Mouse (Mus musculus) stomach, postnatal 0 days (tissue): ENCODE measurements at regions not wholly inside any gene's neighbourhood (a gene's known extent, or its start where the extent isn't known, plus 50 kb on each side); places are given as distances from the start of the nearest gene placed in this dataset.

Source experiments
- ATAC-seq: fragments of 200-750 bp; cut with Nextera tagmentation; 2 replicates; pipeline ENCODE4 v1.8.0; 2017; ENCODE audit not compliant: low FRiP score, low TSS enrichment
- DNase-seq: peaks from one replicate; pipeline ENCODE4 v3.0.0-alpha.2; 2016; ENCODE audit warnings: low spot score
- H3K27ac ChIP-seq: fragments of 300-500 bp; sonication (generic); replicated peaks from 2 replicates; pipeline ENCODE4 v1.5.1; 2014; ENCODE audit warnings: mild to moderate bottlenecking, control low read depth
- H3K27me3 ChIP-seq: fragments of 300-500 bp; sonication (generic); 2 replicates; pipeline ENCODE4 v1.6.1; 2014; ENCODE audit warnings: low read length; ENCODE audit not compliant: control insufficient read depth, insufficient read depth
- H3K36me3 ChIP-seq: fragments of 300-500 bp; sonication (generic); 2 replicates; pipeline ENCODE4 v1.6.1; 2014; ENCODE audit warnings: low read length, mixed read lengths; ENCODE audit not compliant: control insufficient read depth, insufficient read depth
- H3K4me1 ChIP-seq: fragments of 300-500 bp; sonication (generic); replicated peaks from 2 replicates; pipeline ENCODE4 v1.6.1; 2014; ENCODE audit warnings: antibody characterized with exemption; ENCODE audit not compliant: control insufficient read depth, insufficient read depth
- H3K4me2 ChIP-seq: fragments of 300-500 bp; sonication (generic); replicated peaks from 2 replicates; pipeline ENCODE4 v1.6.1; 2014; ENCODE audit warnings: low read depth, mild to moderate bottlenecking, control low read depth, moderate library complexity
- H3K4me3 ChIP-seq: fragments of 300-500 bp; sonication (generic); 2 replicates; pipeline ENCODE4 v1.5.1; 2014; ENCODE audit warnings: low read depth, low read length, control low read depth
- H3K9ac ChIP-seq: fragments of 300-500 bp; sonication (generic); 2 replicates; pipeline ENCODE4 v1.6.1; 2014; ENCODE audit warnings: mild to moderate bottlenecking, low read length, control low read depth, mixed read lengths
- H3K9me3 ChIP-seq: fragments of 300-500 bp; sonication (generic); 2 replicates; pipeline ENCODE4 v1.6.1; 2016; ENCODE audit warnings: low read length; ENCODE audit not compliant: control insufficient read depth
- CTCF ChIP-seq: IDR thresholded peaks from 2 replicates; pipeline ENCODE4 v1.5.1; 2016; ENCODE audit warnings: antibody characterized with exemption, low read depth, mild to moderate bottlenecking, moderate library complexity
- EP300 ChIP-seq: optimal IDR thresholded peaks from 2 replicates; pipeline ENCODE3; 2016; ENCODE audit warnings: antibody characterized with exemption
- WGBS: fragments of 180-500 bp; shearing (Covaris S2); extraction: QIAGEN DNeasy Blood & Tissue Kit; methylation state at CpG from one replicate; pipeline ENCODE4 v1.1.7; 2014; 5-methylcytosine and 5-hydroxymethylcytosine counted together

GRCm38 (mm10) chr13:107944831-107945230 lies 99.4 kb upstream of the Smim15 start:
- H3K4me3 ChIP-seq = no peak overlapping the region
- H3K27ac ChIP-seq = no peak overlapping the region; the same call in 1 of the 2 replicates
- TF ChIP-seq EP300 = no peak
- H3K36me3 ChIP-seq = no peaks in the 10 kb centered on the region
- no peaks in the 10 kb centered on the region for H3K4me1 ChIP-seq
- H3K9me3 ChIP-seq = no peaks in the 10 kb centered on the region
- H3K27me3 ChIP-seq = no peaks in the 10 kb centered on the region
- ATAC-seq = 0 out of 2 replicates have a peak, but pooled peaks have one; percentile 15
- no peak overlapping the region for H3K9ac ChIP-seq
- 81% methylated on average over 10 of the region's 10 CpGs for WGBS
- no peak overlapping the region for H3K4me2 ChIP-seq
- no peak for DNase-seq

- 90% methylated on average over 4 of the region's 4 CpGs for WGBS
- no peak overlapping the region for H3K4me2 ChIP-seq
- TF ChIP-seq CTCF (no peak), EP300 (no peak)
- no peak overlapping the region for H3K27ac ChIP-seq
- no peaks in the 10 kb centered on the region for H3K4me1 ChIP-seq
- DNase-seq = no peak
- H3K27me3 ChIP-seq = no peaks in the 10 kb centered on the region
- no peak overlapping the region for H3K9ac ChIP-seq
- ATAC-seq = no peak
- no peaks in the 10 kb centered on the region for H3K36me3 ChIP-seq
- H3K9me3 ChIP-seq = no peaks in the 10 kb centered on the region
- no peak overlapping the region for H3K4me3 ChIP-seq
These were observed 101.3 kb upstream of the Smim15 start for GRCm38 (mm10) chr13:107942979-107943378.

- no peaks in the 10 kb centered on the region for H3K9me3 ChIP-seq
- H3K36me3 ChIP-seq = no peaks in the 10 kb centered on the region
- ATAC-seq (no peak), DNase-seq (no peak)
- 68% methylated on average over 11 of the region's 11 CpGs for WGBS
- no peak overlapping the region for H3K27ac ChIP-seq
- no peak overlapping the region for H3K4me2 ChIP-seq
- H3K9ac ChIP-seq = no peak overlapping the region
- no peaks in the 10 kb centered on the region for H3K27me3 ChIP-seq
- TF ChIP-seq CTCF (no peak), EP300 (no peak)
- no peaks in the 10 kb centered on the region for H3K4me1 ChIP-seq
- H3K4me3 ChIP-seq = no peak overlapping the region
These were observed 101.8 kb upstream of the Smim15 start for GRCm38 (mm10) chr13:107942297-107942962.

GRCm38 (mm10) chr13:107939916-107940646 lies 104.2 kb upstream of the Smim15 start:
- Histone ChIP-seq H3K4me3 (no peak overlapping the region), H3K4me2 (no peak overlapping the region), H3K36me3 (no peaks in the 10 kb centered on the region), H3K27ac (no peak overlapping the region), H3K27me3 (no peaks in the 10 kb centered on the region), H3K9ac (no peak overlapping the region), H3K9me3 (no peaks in the 10 kb centered on the region), H3K4me1 (no peaks in the 10 kb centered on the region)
- 53% methylated on average over 15 of the region's 15 CpGs for WGBS
- ATAC-seq (peak; percentile 18; the same call in 1 of the 2 replicates), DNase-seq (no peak)
- TF ChIP-seq EP300 (no peak), CTCF (no peak)

- DNase-seq = no peak
- no peaks in the 10 kb centered on the region for H3K36me3 ChIP-seq
- no peak overlapping the region for H3K27ac ChIP-seq
- TF ChIP-seq EP300 = no peak
- no peak for TF ChIP-seq CTCF
- no peaks in the 10 kb centered on the region for H3K9me3 ChIP-seq
- H3K4me2 ChIP-seq = no peak overlapping the region
- no peaks in the 10 kb centered on the region for H3K4me1 ChIP-seq
- no peak overlapping the region for H3K9ac ChIP-seq
- no peak overlapping the region for H3K4me3 ChIP-seq
- no peak for ATAC-seq
- 89% methylated on average over 12 of the region's 12 CpGs for WGBS
- no peaks in the 10 kb centered on the region for H3K27me3 ChIP-seq
These were observed 108.6 kb upstream of the Smim15 start for GRCm38 (mm10) chr13:107935611-107936010.

- Histone ChIP-seq H3K9me3 (no peaks in the 10 kb centered on the region), H3K9ac (no peak overlapping the region), H3K27me3 (no peaks in the 10 kb centered on the region), H3K27ac (no peak overlapping the region), H3K4me1 (no peaks in the 10 kb centered on the region), H3K36me3 (no peaks in the 10 kb centered on the region), H3K4me2 (no peak overlapping the region), H3K4me3 (no peak overlapping the region)
- WGBS = 52% methylated on average over 11 of the region's 11 CpGs
- DNase-seq = no peak
- ATAC-seq = no peak
- TF ChIP-seq EP300 = no peak
- TF ChIP-seq CTCF = no peak
These were observed 109.6 kb upstream of the Smim15 start for GRCm38 (mm10) chr13:107934691-107935090.
